Mouse (Mus musculus): ENCODE results near the gene Spock2. TPM values are rescaled to one million over a fixed set of nuclear protein-coding genes. Genes with fewer than 3 reads are reported as not detected.

Spock2 gene
- total and polyA plus RNA-seq, 3 experiments, result 0.03 TPM; not detected in 2

- no peak for DNase-seq (ENCODE audit: low read depth, low spot score)
- H3K27me3 ChIP-seq (ENCODE audit: control insufficient read depth in 1 of 2, insufficient read depth in 2 of 2, low read length in 2 of 2), result no peaks in the 10 kb centered on the region
- no peak overlapping the region for H3K9ac ChIP-seq (ENCODE audit: control insufficient read depth, low read depth, low read length, poor library complexity, severe bottlenecking)
- H3K27ac ChIP-seq (ENCODE audit: control insufficient read depth, low read depth, low read length), result no peak overlapping the region
- no peaks in the 10 kb centered on the region for H3K9me3 ChIP-seq (replicated peaks; ENCODE audit: insufficient read depth, low read length)
- no peak overlapping the region for H3K4me3 ChIP-seq (ENCODE audit: control insufficient read depth in 1 of 2, insufficient read depth in 1 of 2, low read depth in 2 of 2, low read length in 2 of 2)
- no peak for TF ChIP-seq POLR2AphosphoS2 (IDR thresholded peaks at IDR 0.05; ENCODE audit: low read length)
- TF ChIP-seq KAT2A (conservative IDR thresholded peaks at IDR 0.05; ENCODE audit: low read depth, low read length), result no peak
- no peak for TF ChIP-seq CHD2 (IDR thresholded peaks at IDR 0.05; ENCODE audit: low read length)
- no peaks in the 10 kb centered on the region for H3K4me1 ChIP-seq (ENCODE audit: control insufficient read depth in 1 of 2, insufficient read depth in 2 of 2, low read length in 2 of 2)
- H3K79me2 ChIP-seq (ENCODE audit: control insufficient read depth, insufficient read depth, low read length, poor library complexity), result no peaks in the 10 kb centered on the region
- no peaks in the 10 kb centered on the region for H3K36me3 ChIP-seq (ENCODE audit: control insufficient read depth in 1 of 2, insufficient read depth in 2 of 2, low read length in 2 of 2)
Measured at GRCm38 (mm10) chr10:60097774-60098173, 8.2 kb upstream of the Spock2 start.

- Histone ChIP-seq H3K9me3 (replicated peaks; ENCODE audit: insufficient read depth, low read length) (no peaks in the 10 kb centered on the region), H3K4me1 (ENCODE audit: control insufficient read depth in 1 of 2, insufficient read depth in 2 of 2, low read length in 2 of 2) (no peaks in the 10 kb centered on the region), H3K9ac (ENCODE audit: control insufficient read depth, low read depth, low read length, poor library complexity, severe bottlenecking) (no peak overlapping the region), H3K27me3 (ENCODE audit: control insufficient read depth in 1 of 2, insufficient read depth in 2 of 2, low read length in 2 of 2) (peaks cover 0 to 2% of the 10 kb centered on the region in 2 experiments; a peak in 1 of 4 replicates), H3K36me3 (ENCODE audit: control insufficient read depth in 1 of 2, insufficient read depth in 2 of 2, low read length in 2 of 2) (no peaks in the 10 kb centered on the region), H3K4me3 (ENCODE audit: control insufficient read depth in 1 of 2, insufficient read depth in 1 of 2, low read depth in 2 of 2, low read length in 2 of 2) (no peak overlapping the region), H3K27ac (ENCODE audit: control insufficient read depth, low read depth, low read length) (no peak overlapping the region), H3K79me2 (ENCODE audit: control insufficient read depth, insufficient read depth, low read length, poor library complexity) (no peaks in the 10 kb centered on the region)
- no peak for DNase-seq (ENCODE audit: low read depth, low spot score)
- no peak for TF ChIP-seq POLR2AphosphoS5 (IDR thresholded peaks at IDR 0.05; ENCODE audit: borderline replicate concordance, low read depth, low read length)
Measured at GRCm38 (mm10) chr10:60105391-60106145, 451 bp upstream of the Spock2 start.

GRCm38 (mm10) chr10:60106531-60107186 is 640 bp downstream of the Spock2 start:
- DNase-seq (ENCODE audit: low read depth, low spot score), result no peak
- H3K9ac ChIP-seq (ENCODE audit: control insufficient read depth, low read depth, low read length, poor library complexity, severe bottlenecking), result no peak overlapping the region
- H3K79me2 ChIP-seq (ENCODE audit: control insufficient read depth, insufficient read depth, low read length, poor library complexity), result no peaks in the 10 kb centered on the region
- TF ChIP-seq CTCF (IDR thresholded peaks at IDR 0.05 in 2 of 3, conservative IDR thresholded peaks at IDR 0.05 in 1 of 3; ENCODE audit: control insufficient read depth in 1 of 3, insufficient read depth in 1 of 3, low read depth in 2 of 3, low read length in 3 of 3, poor library complexity in 1 of 3, severe bottlenecking in 1 of 3) (no peak), HCFC1 (IDR thresholded peaks at IDR 0.05; ENCODE audit: low read depth, low read length) (no peak), USF1 (IDR thresholded peaks at IDR 0.05; ENCODE audit: low read depth, low read length) (no peak), RAD21 (IDR thresholded peaks at IDR 0.05; ENCODE audit: low read depth, low read length) (no peak)
- no peak overlapping the region for H3K4me3 ChIP-seq (ENCODE audit: control insufficient read depth in 1 of 2, insufficient read depth in 1 of 2, low read depth in 2 of 2, low read length in 2 of 2)
- H3K27ac ChIP-seq (ENCODE audit: control insufficient read depth, low read depth, low read length), result no peak overlapping the region
- H3K27me3 ChIP-seq (ENCODE audit: control insufficient read depth in 1 of 2, insufficient read depth in 2 of 2, low read length in 2 of 2), result peaks cover 0 to 2% of the 10 kb centered on the region in 2 experiments; a peak in 1 of 4 replicates
- H3K9me3 ChIP-seq (replicated peaks; ENCODE audit: insufficient read depth, low read length), result no peaks in the 10 kb centered on the region
- no peaks in the 10 kb centered on the region for H3K36me3 ChIP-seq (ENCODE audit: control insufficient read depth in 1 of 2, insufficient read depth in 2 of 2, low read length in 2 of 2)
- H3K4me1 ChIP-seq (ENCODE audit: control insufficient read depth in 1 of 2, insufficient read depth in 2 of 2, low read length in 2 of 2), result no peaks in the 10 kb centered on the region
